Mouse (Mus musculus): ENCODE results near the gene Krt80. TPM values are rescaled to one million over a fixed set of nuclear protein-coding genes. Genes with fewer than 3 reads are reported as not detected.

Krt80 gene
- polyA plus RNA-seq, 1 experiment from 2014 or later: 26.3 TPM

DNA sequence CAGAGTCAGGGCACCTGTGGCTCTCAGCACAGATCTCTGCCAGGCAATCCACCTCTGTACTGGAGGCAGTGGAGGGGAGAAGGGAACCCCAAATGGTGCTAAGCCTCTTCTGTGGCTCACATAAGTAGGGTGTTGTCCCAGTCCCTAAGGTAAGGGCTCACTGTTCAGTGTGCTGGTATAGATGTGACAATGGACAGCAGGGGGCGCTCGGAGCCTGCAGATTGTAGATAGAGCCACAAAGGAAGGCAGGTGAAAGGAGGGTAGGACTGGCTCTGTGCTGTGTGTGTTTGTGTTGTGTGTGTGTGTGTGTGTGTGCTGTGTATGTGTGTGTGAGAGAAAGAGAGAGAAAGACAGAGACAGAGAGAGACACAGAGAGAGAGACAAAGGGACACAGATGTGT lies 30.4 kb downstream of the Krt80 start:
- peaks cover 5% of the 10 kb centered on the region; the same call in 1 of the 2 replicates for H3K4me1 ChIP-seq (ENCODE audit: insufficient read depth, low read depth, low read length)
- ATAC-seq (peak; percentile 75), DNase-seq (ENCODE audit: low spot score) (peak; percentile 93)
- WGBS: 0% methylated on average over 2 of the region's 2 CpGs
- H3K27me3 ChIP-seq (replicated peaks; ENCODE audit: insufficient read depth, low read length): no peaks in the 10 kb centered on the region
- H3K4me3 ChIP-seq (ENCODE audit: low read depth, low read length): no peak overlapping the region
- TF ChIP-seq EP300 (IDR thresholded peaks at IDR 0.05): no peak
- TF ChIP-seq CTCF (IDR thresholded peaks at IDR 0.05): peak; percentile 99
- no peak overlapping the region for H3K27ac ChIP-seq (ENCODE audit: low read length)
- H3K36me3 ChIP-seq (ENCODE audit: insufficient read depth, low read length): no peaks in the 10 kb centered on the region
- no peaks in the 10 kb centered on the region for H3K9me3 ChIP-seq (ENCODE audit: low read length)
- H3K9ac ChIP-seq (replicated peaks; ENCODE audit: low read depth): no peak overlapping the region
- no peak overlapping the region for H3K4me2 ChIP-seq (replicated peaks; ENCODE audit: low read depth, low read length)

DNA sequence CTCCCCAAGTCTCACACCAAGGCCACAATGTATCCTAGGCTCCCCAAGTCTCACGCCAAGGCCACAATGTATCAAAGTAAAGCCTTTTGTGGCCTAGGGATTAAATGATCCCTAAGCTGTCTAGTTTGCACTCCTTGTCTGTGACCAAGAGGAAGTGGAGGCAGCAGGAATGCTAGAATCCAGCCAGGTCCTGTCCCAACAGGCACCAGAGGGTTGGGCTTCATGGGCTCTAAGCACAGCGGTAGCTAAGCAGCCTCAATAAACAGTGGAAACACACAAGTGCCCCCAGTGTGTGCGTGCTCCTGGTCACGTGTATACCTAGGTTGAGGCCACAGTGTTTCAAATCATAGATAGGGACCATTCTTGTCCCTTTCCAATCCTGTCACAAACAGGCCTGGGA lies 31.6 kb downstream of the Krt80 start:
- peak; percentile 70 for ATAC-seq
- H3K27ac ChIP-seq (ENCODE audit: low read length): peak overlapping the region; percentile 43; the same call in 1 of the 2 replicates
- WGBS: 58% methylated on average over 4 of the region's 4 CpGs
- no peaks in the 10 kb centered on the region for H3K36me3 ChIP-seq (ENCODE audit: insufficient read depth, low read length)
- peaks cover 5% of the 10 kb centered on the region; the same call in 1 of the 2 replicates for H3K4me1 ChIP-seq (ENCODE audit: insufficient read depth, low read depth, low read length)
- no peak overlapping the region for H3K9ac ChIP-seq (replicated peaks; ENCODE audit: low read depth)
- TF ChIP-seq CTCF (IDR thresholded peaks at IDR 0.05) (no peak), EP300 (IDR thresholded peaks at IDR 0.05) (peak; percentile 28; the same call in 1 of the 2 replicates)
- no peak overlapping the region for H3K4me2 ChIP-seq (replicated peaks; ENCODE audit: low read depth, low read length)
- H3K9me3 ChIP-seq (ENCODE audit: low read length): no peaks in the 10 kb centered on the region
- DNase-seq (ENCODE audit: low spot score): peak; percentile 77
- no peaks in the 10 kb centered on the region for H3K27me3 ChIP-seq (replicated peaks; ENCODE audit: insufficient read depth, low read length)
- H3K4me3 ChIP-seq (ENCODE audit: low read depth, low read length): no peak overlapping the region

- ATAC-seq (peak; percentile 50), DNase-seq (ENCODE audit: low spot score) (peak; percentile 59)
- TF ChIP-seq EP300 (IDR thresholded peaks at IDR 0.05) (peak; percentile 57; the same call in 1 of the 2 replicates), CTCF (IDR thresholded peaks at IDR 0.05) (no peak)
- Histone ChIP-seq H3K36me3 (ENCODE audit: insufficient read depth, low read length) (no peaks in the 10 kb centered on the region), H3K27me3 (replicated peaks; ENCODE audit: insufficient read depth, low read length) (no peaks in the 10 kb centered on the region), H3K4me1 (ENCODE audit: insufficient read depth, low read depth, low read length) (peaks cover 5% of the 10 kb centered on the region; the same call in 1 of the 2 replicates), H3K9me3 (ENCODE audit: low read length) (no peaks in the 10 kb centered on the region), H3K27ac (ENCODE audit: low read length) (peak overlapping the region; percentile 47), H3K4me3 (ENCODE audit: low read depth, low read length) (no peak overlapping the region), H3K9ac (replicated peaks; ENCODE audit: low read depth) (no peak overlapping the region), H3K4me2 (replicated peaks; ENCODE audit: low read depth, low read length) (peak overlapping the region; percentile 38)
- 25% methylated on average over 24 of the region's 24 CpGs for WGBS
Observed at GRCm38 (mm10) chr15:101336474-101337174, 33.3 kb downstream of the Krt80 start.

- H3K9ac ChIP-seq (replicated peaks; ENCODE audit: low read depth): no peak overlapping the region
- H3K27me3 ChIP-seq (replicated peaks; ENCODE audit: insufficient read depth, low read length): no peaks in the 10 kb centered on the region
- H3K4me3 ChIP-seq (ENCODE audit: low read depth, low read length): no peak overlapping the region
- no peaks in the 10 kb centered on the region for H3K36me3 ChIP-seq (ENCODE audit: insufficient read depth, low read length)
- no peak for TF ChIP-seq EP300 (IDR thresholded peaks at IDR 0.05)
- TF ChIP-seq CTCF (IDR thresholded peaks at IDR 0.05): no peak
- WGBS: 51% methylated on average over 4 of the region's 4 CpGs
- ATAC-seq (no peak), DNase-seq (ENCODE audit: low spot score) (peak; percentile 34)
- H3K4me1 ChIP-seq (ENCODE audit: insufficient read depth, low read depth, low read length): peaks cover 5% of the 10 kb centered on the region; the same call in 1 of the 2 replicates
- H3K27ac ChIP-seq (ENCODE audit: low read length): peak overlapping the region; percentile 54; the same call in 1 of the 2 replicates
- H3K4me2 ChIP-seq (replicated peaks; ENCODE audit: low read depth, low read length): no peak overlapping the region
- H3K9me3 ChIP-seq (ENCODE audit: low read length): no peaks in the 10 kb centered on the region
Observed at GRCm38 (mm10) chr15:101333648-101334047, 36.3 kb downstream of the Krt80 start.

GRCm38 (mm10) chr15:101333165-101333564 lies 36.8 kb downstream of the Krt80 start:
- WGBS: 14% methylated on average over 1 of the region's 1 CpGs
- no peaks in the 10 kb centered on the region for H3K9me3 ChIP-seq (ENCODE audit: low read length)
- DNase-seq (ENCODE audit: low spot score) (no peak), ATAC-seq (no peak)
- H3K27ac ChIP-seq (ENCODE audit: low read length): peak overlapping the region; percentile 54; the same call in 1 of the 2 replicates
- TF ChIP-seq EP300 (IDR thresholded peaks at IDR 0.05) (no peak), CTCF (IDR thresholded peaks at IDR 0.05) (no peak)
- no peaks in the 10 kb centered on the region for H3K27me3 ChIP-seq (replicated peaks; ENCODE audit: insufficient read depth, low read length)
- H3K4me3 ChIP-seq (ENCODE audit: low read depth, low read length): no peak overlapping the region
- no peak overlapping the region for H3K9ac ChIP-seq (replicated peaks; ENCODE audit: low read depth)
- no peaks in the 10 kb centered on the region for H3K36me3 ChIP-seq (ENCODE audit: insufficient read depth, low read length)
- peaks cover 5% of the 10 kb centered on the region; the same call in 1 of the 2 replicates for H3K4me1 ChIP-seq (ENCODE audit: insufficient read depth, low read depth, low read length)
- no peak overlapping the region for H3K4me2 ChIP-seq (replicated peaks; ENCODE audit: low read depth, low read length)

DNA sequence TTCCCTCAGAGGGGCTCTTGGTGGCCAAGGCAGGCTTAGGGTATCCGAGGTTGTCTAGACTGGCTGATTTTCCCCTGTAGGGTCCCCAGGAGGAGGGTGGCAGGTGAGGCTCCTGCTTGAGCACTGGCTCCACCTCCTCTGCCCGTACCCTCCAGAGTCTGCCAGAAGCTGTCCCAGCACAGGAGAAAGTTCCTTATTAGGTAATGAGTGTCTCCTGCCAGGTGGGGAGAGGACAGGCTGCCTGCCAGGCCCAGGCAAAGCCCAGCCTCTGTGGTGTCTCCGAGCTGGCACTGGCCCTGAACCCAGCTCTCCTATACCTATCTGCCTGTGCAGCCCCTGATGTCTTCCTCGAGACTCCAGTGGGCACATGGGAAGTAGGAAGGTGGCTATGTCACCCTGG lies 37.6 kb downstream of the Krt80 start:
- Histone ChIP-seq H3K9me3 (ENCODE audit: low read length) (no peaks in the 10 kb centered on the region), H3K36me3 (ENCODE audit: insufficient read depth, low read length) (no peaks in the 10 kb centered on the region), H3K9ac (replicated peaks; ENCODE audit: low read depth) (no peak overlapping the region), H3K4me1 (ENCODE audit: insufficient read depth, low read depth, low read length) (no peaks in the 10 kb centered on the region; the same call in 1 of the 2 replicates), H3K27ac (ENCODE audit: low read length) (peak overlapping the region; percentile 54), H3K4me3 (ENCODE audit: low read depth, low read length) (no peak overlapping the region), H3K4me2 (replicated peaks; ENCODE audit: low read depth, low read length) (no peak overlapping the region), H3K27me3 (replicated peaks; ENCODE audit: insufficient read depth, low read length) (no peaks in the 10 kb centered on the region)
- WGBS: 53% methylated on average over 4 of the region's 4 CpGs
- peak; percentile 66 for DNase-seq (ENCODE audit: low spot score)
- ATAC-seq: peak; percentile 34
- no peak for TF ChIP-seq EP300 (IDR thresholded peaks at IDR 0.05)
- TF ChIP-seq CTCF (IDR thresholded peaks at IDR 0.05): no peak

Measured in lung, postnatal 0 days (tissue).